17 mouse cellular contexts compared by ENCODE assay signal in genomic region chr1:87315431-87315830, GRCm38 (mm10). TPM values are rescaled to one million over a fixed set of nuclear protein-coding genes. Genes with fewer than 3 reads are reported as not detected.
"Had no signal": no experiment of that assay in that cellular context is flagged by ENCODE, and none has a peak within 500 bp of the region (broad histone marks: within the 10 kb centered on the region; RNA-seq: fewer than 3 reads in every experiment).

No protein-coding gene starts in this region.

- DNase-seq: retina, postnatal 1 day; right cerebral cortex, adult 18-20 months; right cerebral cortex, postnatal 14 days; right cerebral cortex, postnatal 4 days; spleen, adult 18-20 months; thymus, adult 18-20 months; thymus, adult 2 months; thymus, postnatal 14 days; thymus, postnatal 25 days; thymus, postnatal 36 days; thymus, postnatal 4 days had no signal

- H3K9me3 ChIP-seq: neural tube, embryonic 15.5 days; stomach, embryonic 15.5 days had no signal

- H3K4me2 ChIP-seq: neural tube, embryonic 12.5 days; neural tube, embryonic 13.5 days; neural tube, embryonic 15.5 days; stomach, embryonic 15.5 days had no signal

- H3K27me3 ChIP-seq: neural tube, embryonic 12.5 days; neural tube, embryonic 13.5 days; neural tube, embryonic 15.5 days; stomach, embryonic 15.5 days had no signal

- H3K4me3 ChIP-seq: neural tube, embryonic 12.5 days; neural tube, embryonic 13.5 days; neural tube, embryonic 15.5 days; stomach, embryonic 15.5 days had no signal

- H3K27ac ChIP-seq: neural tube, embryonic 12.5 days; neural tube, embryonic 13.5 days; neural tube, embryonic 15.5 days; stomach, embryonic 15.5 days; stomach, postnatal 0 days had no signal

- H3K4me1 ChIP-seq: neural tube, embryonic 12.5 days; neural tube, embryonic 13.5 days; stomach, embryonic 15.5 days had no signal

- H3K9ac ChIP-seq: neural tube, embryonic 12.5 days; neural tube, embryonic 13.5 days; neural tube, embryonic 15.5 days; stomach, embryonic 15.5 days had no signal

- H3K36me3 ChIP-seq: neural tube, embryonic 12.5 days; neural tube, embryonic 13.5 days; neural tube, embryonic 15.5 days; stomach, embryonic 15.5 days had no signal

RNA-seq across cellular contexts. Expression of gene Efhd1, which starts 51.3 kb away (rescaled TPM):
- total RNA-seq: neutrophil, adult 5-6 weeks had no signal
